Comparison of ENCODE assay signal across 8 mouse cellular contexts in the genomic region with DNA sequence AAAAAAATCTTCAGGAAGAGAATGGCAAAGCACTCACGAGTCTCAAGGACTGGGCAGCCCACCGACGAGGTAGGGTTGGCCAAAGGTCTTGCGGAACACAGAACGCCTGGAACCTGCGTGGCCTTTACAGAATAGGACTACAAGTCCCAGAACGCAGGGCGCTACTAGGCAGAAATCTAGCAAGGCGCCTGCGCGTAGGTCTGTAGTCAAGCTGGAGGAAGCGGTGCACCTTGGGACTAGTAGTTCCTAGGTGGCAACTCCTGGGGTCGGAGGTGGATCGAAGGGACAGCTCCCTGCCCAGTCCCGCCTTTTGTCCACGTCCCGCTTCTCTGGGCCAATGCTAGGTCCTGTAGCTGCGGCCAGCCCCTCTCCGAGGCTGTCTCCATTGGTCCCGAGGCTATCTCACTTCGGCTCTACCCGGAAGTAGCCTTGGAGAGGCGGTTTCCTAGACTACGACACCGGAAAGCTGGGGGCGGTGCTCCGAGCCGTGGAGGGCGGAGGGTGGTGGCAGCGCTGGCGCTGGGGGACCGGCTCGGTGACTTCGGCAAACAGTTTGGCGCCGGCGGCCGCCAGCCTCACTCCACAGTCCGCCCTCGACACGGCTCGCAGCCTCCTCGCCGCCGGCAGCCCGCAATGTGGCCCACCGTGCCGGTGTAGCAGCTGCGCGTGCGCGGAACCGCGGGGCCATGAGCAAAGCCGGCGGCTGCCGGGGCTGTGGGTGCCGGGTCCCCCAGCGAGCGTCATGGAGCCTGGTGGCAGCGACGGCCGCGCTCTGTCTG. TPM values are rescaled to one million over a fixed set of nuclear protein-coding genes. Genes with fewer than 3 reads are reported as not detected.
DNase-seq lines count a peak whose midpoint lies in the region; ATAC-seq lines count a peak whose summit lies in the region.

TSS of gene Edem3 (plus strand) at position 491 of the 779 bp plus-strand sequence.

- peak; percentile 99 for DNase-seq in adrenal gland, adult (ENCODE audit: inconsistent age in 2 of 2, low spot score in 1 of 2)
- peak; percentile 99 for DNase-seq in embryo, embryonic 10.5 days (ENCODE audit: low spot score)
- DNase-seq in gastrocnemius, postnatal 14 days = peak; percentile 99
- DNase-seq in left cerebral cortex, postnatal 10 days (ENCODE audit: extremely low spot score in 1 of 2, low spot score in 2 of 2) = peak; percentile 99
- DNase-seq in right cerebral cortex, postnatal 25 days = peak; percentile 98
- peak; percentile 96 to 98 for DNase-seq in urinary bladder, postnatal 4 days (ENCODE audit: low spot score in 2 of 2)

- ATAC-seq in inflammation-experienced regulatory T-cells, adult 6 months = peak; percentile 90
- peak; percentile 93 for ATAC-seq in megakaryocyte-erythroid progenitor cell, adult 5-6 weeks (replicated peaks; ENCODE audit: low FRiP score, low TSS enrichment, poor library complexity, severe bottlenecking)

- intact Hi-C loops in gastrocnemius, postnatal 14 days (cut with DNase I; ENCODE audit: low total_unique reads) = no loop called here
- intact Hi-C loops in left cerebral cortex, postnatal 10 days (cut with DNase I) = no loop called here

RNA-seq across cellular contexts. Expression of gene Edem3, which starts in this region (rescaled TPM):
- 10 to 100 TPM; 21.8 to 26.2 TPM for total RNA-seq in gastrocnemius, postnatal 14 days (2021)
- polyA plus RNA-seq in inflammation-experienced regulatory T-cells, adult 6 months (2017; shearing (Covaris generic)) = 1 to 10 TPM; 2.9 to 4.1 (median 3.7) TPM
- total RNA-seq in left cerebral cortex, postnatal 10 days (2021) = 10 to 100 TPM; 41.7 to 43.1 TPM
- total RNA-seq in megakaryocyte-erythroid progenitor cell, adult 5-6 weeks (2014; fragmentation: Nextera tagmentation) = 13.8 and 21.7 TPM in 2 replicates
- 35.2 and 38.2 TPM in 2 replicates for total RNA-seq in megakaryocyte-erythroid progenitor cell, adult 5-6 weeks (2017)

Comparison
In these comparisons a context has a peak if more than half of its experiments do, and no peak if none do; other contexts are left out.
1. Peak in every context shown above with its lines: DNase-seq and ATAC-seq.